Mouse (Mus musculus): ENCODE measurements around the gene Lima1. TPM values are rescaled to one million over a fixed set of nuclear protein-coding genes. Genes with fewer than 3 reads are reported as not detected.

The Lima1 gene
- polyA plus RNA-seq, 1 experiment from 2014 or later = 77.1 TPM

- Histone ChIP-seq H3K27ac (replicated peaks) (no peak overlapping the region), H3K27me3 (ENCODE audit: control insufficient read depth, insufficient read depth, low read length) (no peaks in the 10 kb centered on the region), H3K9me3 (ENCODE audit: control insufficient read depth, low read length) (no peaks in the 10 kb centered on the region), H3K36me3 (ENCODE audit: control insufficient read depth, insufficient read depth, low read length) (peaks cover 17% of the 10 kb centered on the region), H3K4me1 (replicated peaks; ENCODE audit: control insufficient read depth, insufficient read depth) (no peaks in the 10 kb centered on the region), H3K4me3 (ENCODE audit: low read depth, low read length) (no peak overlapping the region), H3K9ac (ENCODE audit: low read length) (no peak overlapping the region), H3K4me2 (replicated peaks; ENCODE audit: low read depth) (no peak overlapping the region)
- WGBS = 61% methylated on average over 24 of the region's 24 CpGs
- no peak for TF ChIP-seq EP300 (optimal IDR thresholded peaks at IDR 0.05)
- no peak for TF ChIP-seq CTCF (IDR thresholded peaks at IDR 0.05; ENCODE audit: low read depth)
- no peak for ATAC-seq (ENCODE audit: low FRiP score, low TSS enrichment)
- no peak for DNase-seq (ENCODE audit: low spot score)
Observed at GRCm38 (mm10) chr15:99801885-99802572, 73.2 kb downstream of the Lima1 start.

- no peak overlapping the region for H3K4me2 ChIP-seq (replicated peaks; ENCODE audit: low read depth)
- peaks cover 9% of the 10 kb centered on the region for H3K36me3 ChIP-seq (ENCODE audit: control insufficient read depth, insufficient read depth, low read length)
- 43% methylated on average over 6 of the region's 6 CpGs for WGBS
- H3K9ac ChIP-seq (ENCODE audit: low read length) = no peak overlapping the region
- H3K4me1 ChIP-seq (replicated peaks; ENCODE audit: control insufficient read depth, insufficient read depth) = no peaks in the 10 kb centered on the region
- DNase-seq (ENCODE audit: low spot score) (no peak), ATAC-seq (ENCODE audit: low FRiP score, low TSS enrichment) (no peak)
- no peaks in the 10 kb centered on the region for H3K27me3 ChIP-seq (ENCODE audit: control insufficient read depth, insufficient read depth, low read length)
- H3K27ac ChIP-seq (replicated peaks) = peak overlapping the region; percentile 67; the same call in 1 of the 2 replicates
- no peak for TF ChIP-seq CTCF (IDR thresholded peaks at IDR 0.05; ENCODE audit: low read depth)
- no peak for TF ChIP-seq EP300 (optimal IDR thresholded peaks at IDR 0.05)
- no peak overlapping the region for H3K4me3 ChIP-seq (ENCODE audit: low read depth, low read length)
- H3K9me3 ChIP-seq (ENCODE audit: control insufficient read depth, low read length) = no peaks in the 10 kb centered on the region
Observed at GRCm38 (mm10) chr15:99799706-99800105, 75.5 kb downstream of the Lima1 start.

- TF ChIP-seq CTCF (IDR thresholded peaks at IDR 0.05; ENCODE audit: low read depth) (no peak), EP300 (optimal IDR thresholded peaks at IDR 0.05) (no peak)
- H3K36me3 ChIP-seq (ENCODE audit: control insufficient read depth, insufficient read depth, low read length) = peaks cover 16% of the 10 kb centered on the region
Observed at GRCm38 (mm10) chr15:99797898-99798297, 77.4 kb downstream of the Lima1 start.

DNA sequence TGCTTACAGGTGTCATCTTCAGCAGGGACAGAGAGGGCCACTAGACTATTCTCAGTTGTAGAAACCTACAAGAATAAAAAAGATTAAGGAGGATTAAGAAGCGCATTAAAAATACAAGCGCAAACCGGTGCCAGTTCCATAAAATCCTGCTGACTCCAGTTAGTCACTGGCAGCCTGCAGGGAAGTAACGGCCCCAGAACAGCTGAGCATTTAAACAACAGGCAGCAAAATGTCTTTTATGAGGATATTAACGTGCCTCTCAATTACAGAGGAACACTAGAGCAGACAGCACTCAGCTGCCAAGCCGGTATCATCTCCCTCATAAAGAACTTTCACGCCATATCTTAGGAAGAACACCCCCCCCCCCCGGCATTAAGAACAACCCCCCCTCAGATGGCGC is 78.5 kb downstream of the Lima1 start:
- Histone ChIP-seq H3K4me1 (replicated peaks; ENCODE audit: control insufficient read depth, insufficient read depth) (no peaks in the 10 kb centered on the region), H3K4me3 (ENCODE audit: low read depth, low read length) (no peak overlapping the region), H3K27ac (replicated peaks) (no peak overlapping the region), H3K9me3 (ENCODE audit: control insufficient read depth, low read length) (no peaks in the 10 kb centered on the region), H3K4me2 (replicated peaks; ENCODE audit: low read depth) (no peak overlapping the region), H3K27me3 (ENCODE audit: control insufficient read depth, insufficient read depth, low read length) (no peaks in the 10 kb centered on the region), H3K9ac (ENCODE audit: low read length) (no peak overlapping the region), H3K36me3 (ENCODE audit: control insufficient read depth, insufficient read depth, low read length) (peaks cover 18% of the 10 kb centered on the region)
- 59% methylated on average over 9 of the region's 9 CpGs for WGBS
- ATAC-seq (ENCODE audit: low FRiP score, low TSS enrichment) (no peak), DNase-seq (ENCODE audit: low spot score) (no peak)
- TF ChIP-seq EP300 (optimal IDR thresholded peaks at IDR 0.05) = no peak
- TF ChIP-seq CTCF (IDR thresholded peaks at IDR 0.05; ENCODE audit: low read depth) = no peak

More at GRCm38 (mm10) chr15:99797898-99798297, 77.4 kb downstream of the Lima1 start:
- Histone ChIP-seq H3K9me3 (ENCODE audit: control insufficient read depth, low read length) (no peaks in the 10 kb centered on the region), H3K9ac (ENCODE audit: low read length) (no peak overlapping the region), H3K27me3 (ENCODE audit: control insufficient read depth, insufficient read depth, low read length) (no peaks in the 10 kb centered on the region), H3K4me2 (replicated peaks; ENCODE audit: low read depth) (no peak overlapping the region), H3K4me1 (replicated peaks; ENCODE audit: control insufficient read depth, insufficient read depth) (no peaks in the 10 kb centered on the region), H3K27ac (replicated peaks) (peak overlapping the region; percentile 56; the same call in 1 of the 2 replicates), H3K4me3 (ENCODE audit: low read depth, low read length) (no peak overlapping the region)
- WGBS = 61% methylated on average over 5 of the region's 5 CpGs
- no peak for ATAC-seq (ENCODE audit: low FRiP score, low TSS enrichment)
- no peak for DNase-seq (ENCODE audit: low spot score)

DNA sequence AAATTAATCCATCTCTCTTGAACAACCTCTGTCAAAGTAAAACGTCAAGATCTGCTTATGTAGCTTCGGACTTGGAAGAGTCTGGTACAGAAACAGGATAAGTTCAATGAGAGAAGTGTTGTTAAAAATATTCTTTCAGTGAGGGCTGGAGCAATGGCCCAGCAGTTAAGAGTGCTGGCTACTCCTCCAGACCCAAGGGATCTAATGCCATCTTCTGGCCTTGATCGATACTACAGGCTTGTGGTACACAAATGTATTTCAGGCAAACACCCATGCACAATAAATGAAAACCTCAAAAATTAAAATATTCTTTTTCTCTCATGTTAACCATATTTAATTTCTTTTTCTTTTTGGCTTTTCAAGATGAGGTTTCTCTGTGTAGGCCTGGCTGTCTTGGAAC is 79.2 kb downstream of the Lima1 start:
- TF ChIP-seq CTCF (IDR thresholded peaks at IDR 0.05; ENCODE audit: low read depth) (peak; percentile 65), EP300 (optimal IDR thresholded peaks at IDR 0.05) (no peak)
- ATAC-seq (ENCODE audit: low FRiP score, low TSS enrichment) (no peak), DNase-seq (ENCODE audit: low spot score) (no peak)
- no peak overlapping the region for H3K4me2 ChIP-seq (replicated peaks; ENCODE audit: low read depth)
- 74% methylated on average over 3 of the region's 3 CpGs for WGBS
- H3K27me3 ChIP-seq (ENCODE audit: control insufficient read depth, insufficient read depth, low read length) = no peaks in the 10 kb centered on the region
- no peak overlapping the region for H3K9ac ChIP-seq (ENCODE audit: low read length)
- H3K9me3 ChIP-seq (ENCODE audit: control insufficient read depth, low read length) = no peaks in the 10 kb centered on the region
- H3K4me1 ChIP-seq (replicated peaks; ENCODE audit: control insufficient read depth, insufficient read depth) = no peaks in the 10 kb centered on the region
- H3K27ac ChIP-seq (replicated peaks) = no peak overlapping the region
- peaks cover 23% of the 10 kb centered on the region for H3K36me3 ChIP-seq (ENCODE audit: control insufficient read depth, insufficient read depth, low read length)
- H3K4me3 ChIP-seq (ENCODE audit: low read depth, low read length) = no peak overlapping the region

DNA sequence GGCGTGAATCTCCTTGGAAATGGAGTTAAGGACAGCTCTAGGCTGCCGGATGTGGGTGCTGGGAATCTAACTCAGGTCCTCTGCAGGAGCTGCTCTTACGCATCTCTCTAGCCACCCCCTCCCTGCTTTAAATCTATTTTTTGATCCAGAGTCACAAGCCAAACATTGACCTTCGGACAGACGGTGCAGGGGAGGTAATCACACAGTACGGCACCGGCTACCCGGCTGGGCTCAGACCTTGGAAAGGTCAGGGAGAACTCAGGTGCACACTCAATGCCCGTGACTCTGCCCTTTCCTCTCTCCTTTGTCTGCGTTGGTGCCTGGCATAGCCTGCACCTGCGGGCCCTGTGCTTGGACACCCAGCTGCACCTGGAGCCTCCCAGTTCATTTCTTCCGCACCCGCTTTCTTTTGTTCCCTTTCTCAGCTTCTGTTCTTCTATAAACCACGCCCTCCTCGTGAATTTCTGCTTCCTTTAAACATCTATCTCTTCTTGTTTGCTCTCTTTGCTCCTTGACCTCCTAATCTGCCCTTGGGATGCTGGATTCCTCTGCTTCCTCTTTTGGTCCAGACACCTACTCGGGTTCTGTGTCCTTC is 82.9 kb downstream of the Lima1 start:
- DNase-seq (ENCODE audit: low spot score) (no peak), ATAC-seq (ENCODE audit: low FRiP score, low TSS enrichment) (peak; percentile 18; the same call in 1 of the 2 replicates)
- Histone ChIP-seq H3K9ac (ENCODE audit: low read length) (no peak overlapping the region), H3K4me3 (ENCODE audit: low read depth, low read length) (no peak overlapping the region), H3K4me2 (replicated peaks; ENCODE audit: low read depth) (no peak overlapping the region), H3K27me3 (ENCODE audit: control insufficient read depth, insufficient read depth, low read length) (no peaks in the 10 kb centered on the region), H3K27ac (replicated peaks) (no peak overlapping the region), H3K9me3 (ENCODE audit: control insufficient read depth, low read length) (no peaks in the 10 kb centered on the region), H3K4me1 (replicated peaks; ENCODE audit: control insufficient read depth, insufficient read depth) (no peaks in the 10 kb centered on the region), H3K36me3 (ENCODE audit: control insufficient read depth, insufficient read depth, low read length) (peaks cover 23% of the 10 kb centered on the region)
- 83% methylated on average over 16 of the region's 16 CpGs for WGBS
- TF ChIP-seq CTCF (IDR thresholded peaks at IDR 0.05; ENCODE audit: low read depth) = no peak
- TF ChIP-seq EP300 (optimal IDR thresholded peaks at IDR 0.05) = no peak

Data from stomach, postnatal 0 days (tissue).